Mouse (Mus musculus): ENCODE measurements around the gene Lrp2.

- TF ChIP-seq CTCF (IDR thresholded peaks at IDR 0.05; ENCODE audit: borderline replicate concordance, control insufficient read depth, extremely low read depth, insufficient read depth, low read length, poor library complexity) (no peak), POLR2A (IDR thresholded peaks at IDR 0.05; ENCODE audit: control insufficient read depth, extremely low read depth, insufficient read depth, low read length, poor library complexity) (no peak)
Observed at GRCm38 (mm10) chr2:69562761-69563160, 23.1 kb downstream of the Lrp2 start.
